Mouse (Mus musculus) forebrain, embryonic 10.5 days (tissue): ENCODE data around the gene Tceal7. TPM values are rescaled to one million over a fixed set of nuclear protein-coding genes. Genes with fewer than 3 reads are reported as not detected.
A peak's percentile ranks its signal among the peaks of the same experiment; 100 is the strongest.

Source experiments
- DNase-seq: peaks from one replicate; pipeline ENCODE4 v3.0.0-alpha.2; 2017; ENCODE audit warnings: low spot score; ENCODE audit errors: extremely low spot score
- H3K27ac ChIP-seq: fragments of 300-500 bp; sonication (generic); 2 replicates; pipeline ENCODE4 v1.5.1; 2016; ENCODE audit warnings: mild to moderate bottlenecking
- H3K27me3 ChIP-seq: fragments of 300-500 bp; sonication (generic); 2 replicates; pipeline ENCODE4 v1.6.1; 2016; ENCODE audit warnings: mild to moderate bottlenecking; ENCODE audit not compliant: poor library complexity, severe bottlenecking
- H3K36me3 ChIP-seq: fragments of 300-500 bp; sonication (generic); replicated peaks from 2 replicates; pipeline ENCODE4 v1.6.1; 2016; ENCODE audit warnings: mild to moderate bottlenecking, moderate library complexity
- H3K4me1 ChIP-seq: fragments of 300-500 bp; sonication (generic); 2 replicates; pipeline ENCODE4 v1.6.1; 2016
- H3K4me3 ChIP-seq: fragments of 300-500 bp; sonication (generic); 2 replicates; pipeline ENCODE4 v1.5.1; 2016; ENCODE audit warnings: mild to moderate bottlenecking, moderate library complexity
- H3K9me3 ChIP-seq: fragments of 300-500 bp; sonication (generic); 2 replicates; pipeline ENCODE4 v1.6.1; 2016; ENCODE audit warnings: mild to moderate bottlenecking, moderate library complexity
- WGBS: fragments of 180-500 bp; shearing (Covaris S2); methylation state at CpG from one replicate; pipeline ENCODE4 v1.1.7; 2016; 5-methylcytosine and 5-hydroxymethylcytosine counted together
- polyA plus RNA-seq: library from polyadenylated mRNA; unstranded; fragments of >200 nt; fragmentation: Nextera tagmentation; extraction: Ambion mirVana; gene quantifications from 2 replicates; pipeline ENCODE4 v1.2.1, GENCODE M21; 2016

The Tceal7 gene
- polyA plus RNA-seq, 1 experiment from 2014 or later: 1.1 TPM

DNA sequence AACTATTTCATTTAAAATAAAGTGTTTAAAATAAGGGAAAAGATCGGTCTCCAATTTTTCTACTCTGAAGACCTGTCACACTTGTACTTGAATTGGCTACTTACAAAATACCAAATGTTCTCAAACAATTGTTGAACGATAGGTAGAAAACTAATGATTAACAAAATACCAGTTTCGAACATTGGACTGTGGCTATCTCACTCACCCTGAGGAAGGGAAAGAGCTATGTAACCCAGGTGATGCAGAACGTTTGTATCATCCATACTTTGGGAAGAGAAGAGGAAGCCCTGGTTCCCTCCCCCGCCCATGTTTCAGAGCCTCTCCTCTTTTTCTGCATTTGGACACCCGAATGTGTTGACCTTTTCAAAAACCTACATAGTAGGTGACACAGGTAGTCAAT, 10.2 kb upstream of the Tceal7 start:
- Histone ChIP-seq H3K27me3 (peaks cover 49% of the 10 kb centered on the region), H3K4me3 (no peak overlapping the region), H3K9me3 (no peaks in the 10 kb centered on the region), H3K36me3 (no peaks in the 10 kb centered on the region), H3K4me1 (peaks cover 15% of the 10 kb centered on the region), H3K27ac (no peak overlapping the region)
- DNase-seq: no peak
- 81% methylated on average over 6 of the region's 6 CpGs for WGBS

DNA sequence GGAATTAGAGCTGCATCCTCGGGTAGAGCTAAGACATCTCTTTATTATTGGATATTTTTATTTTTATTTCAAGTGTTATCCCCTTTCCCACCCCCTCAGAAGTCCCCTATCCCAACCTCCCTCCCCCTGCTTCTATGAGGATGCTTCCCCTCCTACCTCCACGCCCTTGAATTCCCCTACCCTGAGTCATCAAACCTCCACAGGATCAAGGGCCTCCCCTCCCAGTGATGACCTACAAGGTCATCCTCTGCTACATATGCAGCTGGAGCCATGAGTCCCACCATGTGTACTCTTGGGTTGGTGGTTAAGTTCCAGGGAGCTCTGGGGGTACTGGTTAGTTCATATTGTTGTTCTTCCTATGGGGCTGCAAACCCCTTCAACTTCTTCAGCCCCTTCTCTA, 1.2 kb upstream of the Tceal7 start:
- DNase-seq: no peak
- Histone ChIP-seq H3K9me3 (no peaks in the 10 kb centered on the region), H3K36me3 (peaks cover 9% of the 10 kb centered on the region; the same call in 1 of the 2 replicates), H3K4me1 (peaks cover 5% of the 10 kb centered on the region), H3K27ac (no peak overlapping the region), H3K27me3 (peaks cover 17% of the 10 kb centered on the region; the same call in 1 of the 2 replicates), H3K4me3 (no peak overlapping the region)
- WGBS: 90% methylated on average over 2 of the region's 2 CpGs

DNA sequence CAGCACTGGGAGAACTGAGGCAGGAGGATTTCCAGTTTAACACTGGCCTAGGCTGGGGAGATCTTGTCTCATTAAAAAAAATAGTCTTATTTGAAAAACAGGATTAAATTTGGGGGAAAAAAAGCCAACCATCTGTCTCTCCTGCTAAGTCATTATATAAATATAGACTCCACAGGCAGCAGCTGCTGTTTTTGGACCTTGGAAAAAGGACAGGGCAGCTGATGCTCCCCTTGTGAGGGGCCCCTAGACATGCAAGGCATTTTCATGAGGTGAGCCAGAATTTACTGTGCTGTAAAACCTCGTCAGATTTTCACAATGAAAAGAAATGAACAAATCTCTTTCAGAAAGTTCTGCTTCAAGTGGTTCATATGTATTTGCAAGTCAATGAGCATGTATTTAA, 1.7 kb downstream of the Tceal7 start:
- 82% methylated on average over 1 of the region's 1 CpGs for WGBS
- peaks cover 17% of the 10 kb centered on the region for H3K27me3 ChIP-seq
- DNase-seq: no peak
- peaks cover 5% of the 10 kb centered on the region for H3K4me1 ChIP-seq
- no peak overlapping the region for H3K27ac ChIP-seq
- H3K9me3 ChIP-seq: no peaks in the 10 kb centered on the region
- peaks cover 9% of the 10 kb centered on the region; the same call in 1 of the 2 replicates for H3K36me3 ChIP-seq
- no peak overlapping the region for H3K4me3 ChIP-seq

DNA sequence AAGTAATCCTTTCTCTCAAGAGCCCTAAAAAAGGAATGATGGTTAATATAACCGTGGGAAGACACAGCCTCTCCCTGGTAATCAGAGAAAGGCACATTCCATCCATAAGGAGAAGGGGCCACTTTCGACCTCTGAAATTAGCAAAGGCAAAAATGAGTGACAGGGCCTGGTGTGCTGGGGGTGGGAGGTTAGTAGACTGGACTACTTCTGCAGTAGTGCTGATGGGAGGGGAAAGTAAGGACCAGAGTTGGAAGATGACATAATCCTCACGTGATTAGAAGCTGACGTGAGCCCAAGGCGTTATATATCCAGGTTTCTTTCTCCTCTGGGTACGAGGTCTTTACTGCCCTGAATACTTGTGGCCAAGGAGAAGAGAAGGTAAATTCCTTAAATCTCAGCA, 9.1 kb downstream of the Tceal7 start:
- Histone ChIP-seq H3K36me3 (no peaks in the 10 kb centered on the region), H3K4me3 (no peak overlapping the region), H3K27ac (no peak overlapping the region), H3K9me3 (no peaks in the 10 kb centered on the region), H3K4me1 (no peaks in the 10 kb centered on the region), H3K27me3 (peaks cover 42% of the 10 kb centered on the region)
- 75% methylated on average over 6 of the region's 6 CpGs for WGBS
- no peak for DNase-seq

DNA sequence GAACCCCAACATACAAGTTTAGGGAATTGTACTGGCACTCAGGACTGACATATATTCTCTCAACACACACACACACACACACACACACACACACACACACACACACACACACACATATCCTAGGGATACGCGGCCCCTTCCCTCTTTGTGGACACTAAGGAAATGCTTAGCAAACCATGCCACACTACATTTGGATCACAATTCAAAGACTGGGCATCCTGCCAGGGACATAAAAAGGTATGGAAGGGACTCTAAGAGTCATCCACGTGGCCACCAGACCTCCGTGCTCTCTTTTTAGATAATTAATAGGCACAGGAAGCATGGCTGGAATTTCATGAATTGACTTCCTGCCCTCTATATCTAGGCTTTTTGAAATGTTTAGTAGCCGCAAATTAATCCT, 13.2 kb downstream of the Tceal7 start:
- no peak overlapping the region for H3K4me3 ChIP-seq
- WGBS: 86% methylated on average over 5 of the region's 5 CpGs
- H3K27me3 ChIP-seq: peaks cover 45% of the 10 kb centered on the region
- H3K9me3 ChIP-seq: no peaks in the 10 kb centered on the region
- H3K27ac ChIP-seq: no peak overlapping the region
- DNase-seq: no peak
- H3K4me1 ChIP-seq: no peaks in the 10 kb centered on the region
- H3K36me3 ChIP-seq: no peaks in the 10 kb centered on the region

DNA sequence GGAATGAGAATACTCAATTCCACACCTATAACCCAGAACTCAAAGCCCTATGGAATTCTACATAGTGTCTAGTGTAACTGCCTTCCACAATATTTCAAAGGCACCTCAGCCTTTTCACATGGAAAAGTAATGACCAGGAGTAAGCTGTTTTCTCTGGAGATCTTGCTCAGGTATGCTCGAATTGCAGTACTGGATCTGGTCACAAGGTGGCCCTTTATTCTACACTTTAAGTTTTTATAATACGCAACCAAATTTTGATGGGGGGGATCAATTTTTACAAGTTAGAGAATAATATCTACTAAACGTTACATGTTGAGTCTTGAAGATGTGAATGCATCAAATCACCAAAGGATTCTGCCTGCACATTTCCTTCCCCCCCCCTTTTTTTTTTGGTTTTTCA, 23.5 kb downstream of the Tceal7 start:
- Histone ChIP-seq H3K36me3 (no peaks in the 10 kb centered on the region), H3K4me3 (no peak overlapping the region), H3K27ac (no peak overlapping the region), H3K9me3 (no peaks in the 10 kb centered on the region), H3K27me3 (peaks cover 22% of the 10 kb centered on the region), H3K4me1 (no peaks in the 10 kb centered on the region)
- WGBS: 57% methylated on average over 3 of the region's 3 CpGs
- no peak for DNase-seq

DNA sequence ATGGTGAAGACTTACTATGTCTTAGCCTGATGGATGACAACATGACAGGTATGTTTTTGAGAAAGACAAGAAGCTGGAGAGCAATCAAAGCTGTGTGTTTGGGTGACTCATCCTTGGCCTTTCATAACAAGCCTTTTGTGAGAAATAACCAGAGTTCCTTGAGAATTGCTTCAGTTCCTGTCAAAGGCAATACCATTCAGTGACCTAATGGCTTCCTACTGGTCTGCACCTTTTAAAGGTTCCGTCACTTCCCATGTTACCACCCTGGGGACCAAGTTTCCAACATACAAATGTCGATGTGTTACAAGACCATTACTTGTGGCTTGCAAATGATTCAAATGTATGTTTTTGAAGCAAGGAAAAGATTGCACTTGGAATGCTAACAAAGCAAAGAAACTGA, 28.6 kb downstream of the Tceal7 start:
- H3K4me3 ChIP-seq: no peak overlapping the region
- peaks cover 7% of the 10 kb centered on the region for H3K4me1 ChIP-seq
- H3K27ac ChIP-seq: no peak overlapping the region
- peaks cover 15% of the 10 kb centered on the region for H3K36me3 ChIP-seq
- no peaks in the 10 kb centered on the region for H3K9me3 ChIP-seq
- WGBS: 92% methylated on average over 2 of the region's 2 CpGs
- H3K27me3 ChIP-seq: peaks cover 31% of the 10 kb centered on the region
- no peak for DNase-seq

DNA sequence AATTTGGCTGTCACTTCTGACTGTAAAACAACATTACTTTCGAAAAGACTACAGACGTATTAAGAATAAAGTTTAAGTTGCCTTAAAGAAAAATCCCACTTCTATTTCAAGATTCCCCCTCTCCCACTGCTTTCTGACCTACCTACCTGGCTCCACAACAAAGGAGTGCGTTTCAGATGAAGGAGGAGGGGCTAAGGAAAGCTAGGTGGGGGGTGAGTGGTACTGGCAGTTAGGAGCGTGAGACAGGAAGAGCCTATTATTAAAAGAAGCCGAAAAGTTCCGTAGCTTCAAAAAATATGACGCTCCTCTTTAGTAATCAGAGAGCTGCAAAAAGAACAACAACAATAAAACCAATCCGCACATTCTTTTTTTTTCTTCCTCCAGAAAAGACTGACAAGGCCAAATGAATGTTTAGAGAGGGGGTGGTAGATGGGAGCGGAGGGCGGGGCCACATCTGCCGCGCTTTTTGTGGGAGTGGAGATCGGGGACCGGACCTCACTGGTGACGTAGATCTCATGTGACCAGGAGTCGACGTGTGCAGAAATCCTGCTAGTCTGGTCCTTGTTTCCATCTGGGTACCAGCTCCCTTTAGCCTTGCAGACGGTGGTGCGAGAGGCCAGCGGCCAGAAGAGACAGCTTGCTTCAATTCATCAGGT, 30.1 kb downstream of the Tceal7 start, which contains the start of gene Tceal9:
Gene Tceal9, plus strand, starts transcription at position 506 of the 656 bp plus-strand sequence.
- Histone ChIP-seq H3K27ac (peak within 1 kb of the TSS; percentile 89), H3K36me3 (peaks cover 16% of the 10 kb centered on the region), H3K9me3 (no peaks in the 10 kb centered on the region), H3K4me3 (peak within 1 kb of the TSS; percentile 62), H3K4me1 (peaks cover 7% of the 10 kb centered on the region), H3K27me3 (peaks cover 37% of the 10 kb centered on the region)
- 25% methylated on average over 20 of the region's 20 CpGs for WGBS
- DNase-seq: peak; percentile 72

DNA sequence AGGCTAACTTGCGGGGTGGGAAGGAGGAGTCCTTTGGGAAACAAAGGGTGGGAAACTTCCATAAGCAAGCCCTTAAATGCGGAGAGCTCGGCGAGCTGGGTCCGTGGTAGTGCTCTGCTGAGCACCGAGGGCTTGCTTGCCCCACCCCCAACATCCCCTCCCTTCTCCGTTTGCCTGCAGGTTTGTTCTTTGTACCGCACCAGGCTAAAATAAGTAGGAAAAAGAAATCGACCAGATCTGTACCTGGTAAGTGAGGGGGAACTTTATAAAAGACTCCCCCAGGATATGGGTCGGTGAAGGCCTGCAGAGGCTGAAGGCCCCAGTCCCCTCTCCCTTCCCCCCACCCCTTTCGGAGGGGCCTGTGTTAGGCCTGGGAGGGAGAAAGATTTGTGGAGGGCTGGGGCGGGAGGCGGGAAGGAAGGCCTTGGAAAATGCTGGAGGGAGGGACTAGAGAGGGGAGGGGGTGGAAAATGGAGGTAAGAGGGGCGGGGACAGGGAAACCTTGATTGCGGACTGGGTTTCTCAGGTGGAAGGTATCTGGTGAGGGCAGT, 31.0 kb downstream of the Tceal7 start:
- WGBS: 18% methylated on average over 15 of the region's 15 CpGs
- H3K36me3 ChIP-seq: peaks cover 16% of the 10 kb centered on the region

DNA sequence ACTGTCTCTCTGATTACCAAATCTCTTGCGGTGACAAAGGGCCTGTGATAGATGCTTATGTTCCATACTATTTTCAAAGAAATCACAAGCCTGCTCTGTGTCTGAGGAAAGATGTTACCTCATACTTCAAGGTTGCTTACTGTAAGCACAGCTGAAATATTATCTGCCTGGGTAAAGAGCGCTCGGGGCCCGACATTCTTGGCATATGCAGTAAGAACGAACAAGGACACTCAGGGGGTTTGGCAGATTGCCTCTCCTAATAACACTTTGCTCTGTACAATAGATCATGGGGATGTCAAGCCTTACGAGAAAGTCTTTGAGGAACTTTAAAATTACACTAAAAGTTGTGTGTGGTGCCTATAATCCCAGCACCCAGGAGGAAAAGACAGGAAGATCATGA, 34.2 kb downstream of the Tceal7 start:
- H3K36me3 ChIP-seq: peaks cover 16% of the 10 kb centered on the region
- peaks cover 7% of the 10 kb centered on the region for H3K4me1 ChIP-seq
- 90% methylated on average over 6 of the region's 6 CpGs for WGBS
- no peaks in the 10 kb centered on the region for H3K9me3 ChIP-seq
- no peak for DNase-seq
- H3K27ac ChIP-seq: no peak overlapping the region
- peaks cover 53% of the 10 kb centered on the region for H3K27me3 ChIP-seq
- H3K4me3 ChIP-seq: no peak overlapping the region

More for the DNA sequence above, 31.0 kb downstream of the Tceal7 start:
- H3K27me3 ChIP-seq: peaks cover 46% of the 10 kb centered on the region
- H3K9me3 ChIP-seq: no peaks in the 10 kb centered on the region
- peak; percentile 23 for DNase-seq
- H3K27ac ChIP-seq: peak overlapping the region; percentile 89
- peaks cover 7% of the 10 kb centered on the region for H3K4me1 ChIP-seq
- H3K4me3 ChIP-seq: peak overlapping the region; percentile 62

DNA sequence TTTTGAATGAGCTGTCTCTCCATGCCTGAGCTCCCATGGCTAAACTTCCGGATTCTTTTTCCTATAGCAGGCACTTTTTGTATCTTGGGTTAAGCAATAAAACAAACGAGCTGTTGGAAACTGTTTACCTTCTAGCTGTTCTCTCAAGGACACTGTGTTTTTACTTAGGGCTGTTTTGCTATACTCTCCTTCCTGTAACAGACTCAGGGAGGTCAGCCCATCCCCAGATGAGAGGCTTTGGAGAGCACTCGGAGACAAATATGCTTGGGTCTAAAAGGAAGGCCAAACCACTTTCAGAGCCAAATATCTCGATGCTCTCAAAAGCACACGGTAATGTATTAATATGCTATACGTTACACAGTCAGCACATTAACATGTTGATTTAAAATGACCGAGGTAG, 35.1 kb downstream of the Tceal7 start:
- WGBS: 85% methylated on average over 7 of the region's 7 CpGs
- H3K27ac ChIP-seq: no peak overlapping the region
- H3K27me3 ChIP-seq: peaks cover 51% of the 10 kb centered on the region
- H3K9me3 ChIP-seq: no peaks in the 10 kb centered on the region
- H3K4me1 ChIP-seq: peaks cover 7% of the 10 kb centered on the region
- H3K36me3 ChIP-seq: peaks cover 16% of the 10 kb centered on the region
- DNase-seq: no peak
- no peak overlapping the region for H3K4me3 ChIP-seq

DNA sequence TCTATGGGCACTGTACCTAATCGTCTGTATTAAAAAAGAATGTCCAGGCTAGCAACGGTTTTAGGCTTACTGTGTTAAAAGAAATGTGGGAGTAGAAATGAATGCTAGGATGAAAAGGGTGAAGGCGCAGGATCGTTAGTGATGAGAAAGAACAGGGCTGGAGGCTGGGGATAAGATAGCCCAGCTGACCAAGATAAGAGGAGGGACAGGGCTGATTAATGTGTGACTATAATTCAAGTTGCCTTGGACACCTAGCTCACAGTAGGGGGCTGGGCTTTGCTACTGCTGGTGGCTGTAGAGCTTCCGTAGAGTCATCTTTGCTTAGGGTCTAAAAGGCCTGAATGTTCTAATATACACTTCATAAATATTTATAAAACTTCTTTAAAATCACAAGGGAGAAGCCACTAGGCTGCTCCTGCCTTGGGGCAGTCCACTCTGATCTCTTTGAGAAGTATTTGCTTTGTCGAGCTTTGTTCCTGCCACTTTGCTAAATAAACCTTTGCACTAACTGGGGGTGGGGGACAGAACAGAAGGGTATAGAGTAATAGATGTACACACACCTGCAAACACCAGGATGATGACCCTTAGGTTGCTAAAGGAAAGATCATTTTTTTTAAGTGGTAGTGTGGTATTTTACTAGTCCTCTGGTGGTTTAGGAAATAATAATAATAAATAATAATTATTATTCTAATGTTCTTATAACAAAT, 37.6 kb downstream of the Tceal7 start:
- 66% methylated on average over 6 of the region's 6 CpGs for WGBS
- peaks cover 11% of the 10 kb centered on the region for H3K36me3 ChIP-seq
- no peaks in the 10 kb centered on the region for H3K9me3 ChIP-seq

DNA sequence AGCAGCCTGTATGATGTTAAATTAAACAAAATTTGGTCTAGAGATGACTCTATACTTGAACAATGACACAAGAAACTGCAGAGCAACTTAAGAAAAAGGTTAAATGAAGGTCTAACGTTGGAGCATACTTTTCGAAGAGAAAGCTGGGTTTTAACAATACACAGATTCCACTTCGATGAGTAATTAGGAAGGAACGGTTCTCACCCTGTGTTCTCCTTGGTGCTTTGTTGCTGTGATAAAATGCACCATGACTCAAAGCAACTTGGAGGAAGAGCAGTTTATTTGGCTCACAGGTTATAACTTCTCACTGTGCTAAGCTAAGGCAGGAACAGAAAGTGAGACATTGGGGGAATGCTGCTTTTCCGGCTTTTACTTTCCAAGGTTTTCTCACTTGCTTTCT, 53.1 kb downstream of the Tceal7 start:
- no peak for DNase-seq
- peaks cover 14% of the 10 kb centered on the region for H3K36me3 ChIP-seq
- no peak overlapping the region for H3K27ac ChIP-seq
- H3K4me1 ChIP-seq: peaks cover 16% of the 10 kb centered on the region
- peaks cover 42% of the 10 kb centered on the region for H3K27me3 ChIP-seq
- H3K9me3 ChIP-seq: no peaks in the 10 kb centered on the region
- H3K4me3 ChIP-seq: no peak overlapping the region
- WGBS: 82% methylated on average over 5 of the region's 5 CpGs

More for the DNA sequence above, 37.6 kb downstream of the Tceal7 start:
- Histone ChIP-seq H3K4me3 (no peak overlapping the region), H3K4me1 (no peaks in the 10 kb centered on the region), H3K27ac (no peak overlapping the region), H3K27me3 (peaks cover 38% of the 10 kb centered on the region)
- no peak for DNase-seq
